10 mouse cellular contexts compared by ENCODE assay signal in the genomic region with DNA sequence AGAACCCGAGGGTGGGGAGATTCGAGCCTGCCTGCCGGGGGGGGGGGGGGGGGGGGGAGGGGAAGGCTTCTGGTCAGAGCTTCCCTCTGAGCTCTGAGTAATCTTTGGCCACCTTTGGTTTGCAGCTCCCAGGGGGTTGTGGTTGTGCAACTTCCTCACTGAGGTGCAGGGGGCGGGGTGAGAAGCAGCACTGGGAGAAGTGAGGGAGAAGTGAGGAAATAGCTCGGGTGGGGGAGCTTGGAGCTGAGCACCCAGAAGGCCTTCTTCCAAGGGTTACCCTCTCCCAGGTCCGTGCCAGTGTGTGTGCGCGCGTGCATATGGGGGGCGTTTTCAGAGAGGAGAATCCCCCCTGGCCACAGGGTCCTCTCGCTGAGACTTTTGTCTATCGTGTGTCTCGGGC. TPM values are rescaled to one million over a fixed set of nuclear protein-coding genes. Genes with fewer than 3 reads are reported as not detected.
DNase-seq lines count a peak whose midpoint lies in the region; ATAC-seq lines count a peak whose summit lies in the region.
"Had no signal": no experiment of that assay in that cellular context is flagged by ENCODE, and none has a peak within 500 bp of the region (broad histone marks: within the 10 kb centered on the region; RNA-seq: fewer than 3 reads in every experiment).

No protein-coding gene starts in this region.

- H3K4me2 ChIP-seq in heart, embryonic 13.5 days: no peak overlapping the region
- no peak overlapping the region for H3K4me2 ChIP-seq in midbrain, embryonic 16.5 days (ENCODE audit: low read length)

- ATAC-seq in heart, embryonic 13.5 days (ENCODE audit: extremely low read depth, insufficient number of reproducible peaks, low FRiP score, low TSS enrichment): no peak
- ATAC-seq in midbrain, embryonic 16.5 days: no peak

- peak; percentile 65 for DNase-seq in 3T3-L1 (ENCODE audit: low read depth, low spot score)
- peak; percentile 24 for DNase-seq in CD4-positive helper T cell, adult 2 months (ENCODE audit: low read depth, low spot score)
- DNase-seq in lung, postnatal 25 days (ENCODE audit: low spot score): peak; percentile 82
- DNase-seq in embryo, embryonic 9.5 days (ENCODE audit: extremely low spot score): no peak
- no peak for DNase-seq in hindbrain, embryonic 10.5 days (ENCODE audit: low spot score)
- no peak for DNase-seq in retina, postnatal 1 day

- H3K9ac ChIP-seq in heart, embryonic 13.5 days: peak overlapping the region; percentile 33; the same call in 1 of the 2 replicates
- no peak overlapping the region for H3K9ac ChIP-seq in midbrain, embryonic 16.5 days (ENCODE audit: low read depth, low read length)

- 74% methylated on average over 10 of the region's 13 CpGs for WGBS in heart, embryonic 13.5 days
- 80% methylated on average over 12 of the region's 13 CpGs for WGBS in hindbrain, embryonic 10.5 days
- WGBS in midbrain, embryonic 16.5 days: 81% methylated on average over 12 of the region's 13 CpGs

- peaks cover 62% of the 10 kb centered on the region for H3K4me1 ChIP-seq in heart, embryonic 13.5 days
- peaks cover 14% of the 10 kb centered on the region for H3K4me1 ChIP-seq in hindbrain, embryonic 10.5 days (replicated peaks)
- no peaks in the 10 kb centered on the region for H3K4me1 ChIP-seq in midbrain, embryonic 16.5 days (ENCODE audit: control insufficient read depth, insufficient read depth, low read length)

- H3K27ac ChIP-seq in heart, embryonic 13.5 days (replicated peaks): 0 out of 2 replicates have a peak overlapping the region, but pooled peaks have one; percentile 38
- no peak overlapping the region for H3K27ac ChIP-seq in hindbrain, embryonic 10.5 days
- no peak overlapping the region for H3K27ac ChIP-seq in midbrain, embryonic 16.5 days (ENCODE audit: low read length)

- H3K9me3 ChIP-seq in heart, embryonic 13.5 days: 0 out of 2 replicates have a peak, but pooled peaks cover 4% of the 10 kb centered on the region
- peaks cover 4% of the 10 kb centered on the region; the same call in 1 of the 2 replicates for H3K9me3 ChIP-seq in hindbrain, embryonic 10.5 days
- no peaks in the 10 kb centered on the region for H3K9me3 ChIP-seq in midbrain, embryonic 16.5 days (replicated peaks; ENCODE audit: control insufficient read depth, low read length, poor library complexity, severe bottlenecking)

- H3K36me3 ChIP-seq in heart, embryonic 13.5 days: peaks cover 20% of the 10 kb centered on the region
- no peaks in the 10 kb centered on the region for H3K36me3 ChIP-seq in hindbrain, embryonic 10.5 days
- H3K36me3 ChIP-seq in midbrain, embryonic 16.5 days (ENCODE audit: control insufficient read depth, insufficient read depth, low read length): no peaks in the 10 kb centered on the region

- no peaks in the 10 kb centered on the region for H3K27me3 ChIP-seq in heart, embryonic 13.5 days (replicated peaks)
- H3K27me3 ChIP-seq in hindbrain, embryonic 10.5 days (ENCODE audit: insufficient read depth, poor library complexity, severe bottlenecking): no peaks in the 10 kb centered on the region
- no peaks in the 10 kb centered on the region for H3K27me3 ChIP-seq in midbrain, embryonic 16.5 days (ENCODE audit: control insufficient read depth, insufficient read depth, low read depth, low read length)

- no peak overlapping the region for H3K4me3 ChIP-seq in heart, embryonic 13.5 days
- no peak overlapping the region for H3K4me3 ChIP-seq in hindbrain, embryonic 10.5 days
- no peak overlapping the region for H3K4me3 ChIP-seq in midbrain, embryonic 16.5 days (ENCODE audit: low read depth, low read length)

RNA-seq across cellular contexts. Expression of gene Tfeb, which starts 17.4 kb away (rescaled TPM):
- polyA plus RNA-seq in heart, embryonic 13.5 days (2015; fragmentation: Nextera tagmentation; extraction: Ambion mirVana): 21.1 and 22.4 TPM in 2 replicates
- polyA plus RNA-seq in hindbrain, embryonic 10.5 days (2016; fragmentation: Nextera tagmentation; extraction: Ambion mirVana): 2.2 and 3.7 TPM in 2 replicates
- 2.9 and 3.0 TPM in 2 replicates for polyA plus RNA-seq in midbrain, embryonic 16.5 days (2015; fragmentation: Nextera tagmentation; extraction: Ambion mirVana)

RNA-seq across cellular contexts. Expression of gene Pgc, which starts 27.6 kb away (rescaled TPM):
- polyA plus RNA-seq in heart, embryonic 13.5 days (2015; fragmentation: Nextera tagmentation; extraction: Ambion mirVana): 0.17 and 0.24 TPM in 2 replicates
- polyA plus RNA-seq in hindbrain, embryonic 10.5 days (2016; fragmentation: Nextera tagmentation; extraction: Ambion mirVana): 0.15 TPM in 1 of 2 replicates, not detected in the other
- polyA plus RNA-seq in midbrain, embryonic 16.5 days (2015; fragmentation: Nextera tagmentation; extraction: Ambion mirVana): 0.13 TPM in 1 of 2 replicates, not detected in the other
- polyA plus RNA-seq: cortical plate, adult 2 months; neural tube, embryonic 14.5 days had no signal

RNA-seq across cellular contexts. Expression of gene Prickle4, which starts 59.7 kb away (rescaled TPM):
- 0.43 and 0.78 TPM in 2 replicates for polyA plus RNA-seq in heart, embryonic 13.5 days (2015; fragmentation: Nextera tagmentation; extraction: Ambion mirVana)
- 0.34 and 0.66 TPM in 2 replicates for polyA plus RNA-seq in hindbrain, embryonic 10.5 days (2016; fragmentation: Nextera tagmentation; extraction: Ambion mirVana)
- polyA plus RNA-seq in midbrain, embryonic 16.5 days (2015; fragmentation: Nextera tagmentation; extraction: Ambion mirVana): 0.77 and 2.4 TPM in 2 replicates

RNA-seq across cellular contexts. Expression of gene Gm21981, which starts 60.0 kb away (rescaled TPM):
- polyA plus RNA-seq in heart, embryonic 13.5 days (2015; fragmentation: Nextera tagmentation; extraction: Ambion mirVana): 0.15 and 0.27 TPM in 2 replicates
- polyA plus RNA-seq in hindbrain, embryonic 10.5 days (2016; fragmentation: Nextera tagmentation; extraction: Ambion mirVana): 0.27 and 0.86 TPM in 2 replicates
- 0.88 and 0.92 TPM in 2 replicates for polyA plus RNA-seq in midbrain, embryonic 16.5 days (2015; fragmentation: Nextera tagmentation; extraction: Ambion mirVana)

Comparison
In these comparisons a context has a peak if more than half of its experiments do, and no peak if none do; other contexts are left out.
1. DNase-seq: peak in 3T3-L1 (single experiment), CD4-positive helper T cell, adult 2 months (single experiment) and lung, postnatal 25 days (single experiment); none in embryo, embryonic 9.5 days (single experiment), hindbrain, embryonic 10.5 days (single experiment) and retina, postnatal 1 day (single experiment).